Mouse (Mus musculus): ENCODE measurements around the gene Amfr. TPM values are rescaled to one million over a fixed set of nuclear protein-coding genes. Genes with fewer than 3 reads are reported as not detected.

The Amfr gene
- polyA plus RNA-seq, 1 experiment from 2014 or later, result 78.3 TPM

DNA sequence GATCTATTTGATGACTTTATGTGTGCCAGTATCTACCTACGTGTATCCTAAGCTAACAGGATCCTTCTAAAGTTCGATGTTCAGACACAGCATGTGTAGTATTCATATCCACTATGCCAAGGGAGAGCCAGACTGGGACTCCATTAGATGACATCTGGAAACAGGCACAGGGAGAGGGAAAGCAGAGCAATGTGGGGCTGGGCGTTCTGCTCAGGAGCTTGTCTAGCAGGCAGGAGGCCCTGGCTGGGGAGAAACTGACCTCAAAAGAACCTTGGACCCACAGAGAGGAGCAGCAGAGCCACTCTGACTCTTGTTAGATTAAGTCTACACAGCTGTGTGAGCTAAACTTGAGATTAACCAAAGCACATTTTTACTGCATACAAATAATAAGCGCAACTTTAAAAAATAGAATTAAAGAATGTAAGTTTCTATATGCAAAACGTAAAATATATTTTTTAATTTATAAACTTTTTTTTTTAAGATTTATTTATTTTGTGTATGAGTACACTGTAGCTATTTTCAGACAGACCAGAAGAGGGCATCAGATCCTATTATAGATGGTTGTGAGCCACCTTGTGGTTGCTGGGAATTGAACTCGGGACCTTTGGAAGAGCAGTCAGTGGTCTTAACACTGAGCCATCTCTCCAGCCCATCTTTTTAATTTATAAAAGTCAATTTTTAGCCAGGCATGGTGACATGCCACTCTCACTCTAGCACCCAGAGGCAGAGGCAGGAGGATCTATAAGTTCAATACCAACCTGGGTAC is 36.0 kb downstream of the Amfr start:
- Histone ChIP-seq H3K9ac (no peak overlapping the region), H3K4me3 (no peak overlapping the region), H3K4me2 (replicated peaks) (no peak overlapping the region), H3K27me3 (replicated peaks) (no peaks in the 10 kb centered on the region), H3K36me3 (peaks cover 81% of the 10 kb centered on the region), H3K27ac (no peak overlapping the region), H3K9me3 (no peaks in the 10 kb centered on the region), H3K4me1 (no peaks in the 10 kb centered on the region)
- ATAC-seq (ENCODE audit: low FRiP score, low read depth), result no peak
- WGBS, result 94% methylated on average over 6 of the region's 6 CpGs

DNA sequence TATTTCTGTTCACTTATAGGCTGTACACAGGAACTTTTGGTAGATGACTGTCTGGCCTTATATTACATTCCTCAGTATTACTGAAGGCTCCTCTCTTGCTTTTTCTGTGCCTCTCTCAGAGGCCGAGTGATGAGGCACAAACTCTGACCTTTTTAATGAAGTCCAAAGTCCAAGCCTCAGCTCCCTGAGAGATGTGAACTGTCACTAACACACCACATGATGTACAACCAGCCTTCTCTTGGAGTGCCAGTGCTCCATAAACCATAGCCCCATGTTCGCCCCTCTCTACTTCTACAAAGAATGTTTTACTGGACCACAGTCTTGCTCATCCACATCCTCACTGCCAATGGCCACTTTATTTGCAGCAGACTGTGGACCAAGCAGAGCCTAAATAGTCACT is 37.3 kb downstream of the Amfr start:
- no peak for ATAC-seq (ENCODE audit: low FRiP score, low read depth)
- Histone ChIP-seq H3K27me3 (replicated peaks) (no peaks in the 10 kb centered on the region), H3K36me3 (peaks cover 80% of the 10 kb centered on the region), H3K4me1 (no peaks in the 10 kb centered on the region), H3K9ac (no peak overlapping the region), H3K4me2 (replicated peaks) (no peak overlapping the region), H3K27ac (no peak overlapping the region), H3K9me3 (no peaks in the 10 kb centered on the region), H3K4me3 (no peak overlapping the region)
- 97% methylated on average over 2 of the region's 2 CpGs for WGBS

- Histone ChIP-seq H3K4me1 (no peaks in the 10 kb centered on the region; the same call in 1 of the 2 replicates), H3K27me3 (replicated peaks) (no peaks in the 10 kb centered on the region), H3K9me3 (no peaks in the 10 kb centered on the region), H3K4me2 (replicated peaks) (no peak overlapping the region), H3K4me3 (no peak overlapping the region), H3K9ac (no peak overlapping the region), H3K27ac (no peak overlapping the region), H3K36me3 (peaks cover 80% of the 10 kb centered on the region)
- WGBS, result 92% methylated on average over 11 of the region's 11 CpGs
- no peak for ATAC-seq (ENCODE audit: low FRiP score, low read depth)
Measured at GRCm38 (mm10) chr8:93974602-93975186, 37.9 kb downstream of the Amfr start.

DNA sequence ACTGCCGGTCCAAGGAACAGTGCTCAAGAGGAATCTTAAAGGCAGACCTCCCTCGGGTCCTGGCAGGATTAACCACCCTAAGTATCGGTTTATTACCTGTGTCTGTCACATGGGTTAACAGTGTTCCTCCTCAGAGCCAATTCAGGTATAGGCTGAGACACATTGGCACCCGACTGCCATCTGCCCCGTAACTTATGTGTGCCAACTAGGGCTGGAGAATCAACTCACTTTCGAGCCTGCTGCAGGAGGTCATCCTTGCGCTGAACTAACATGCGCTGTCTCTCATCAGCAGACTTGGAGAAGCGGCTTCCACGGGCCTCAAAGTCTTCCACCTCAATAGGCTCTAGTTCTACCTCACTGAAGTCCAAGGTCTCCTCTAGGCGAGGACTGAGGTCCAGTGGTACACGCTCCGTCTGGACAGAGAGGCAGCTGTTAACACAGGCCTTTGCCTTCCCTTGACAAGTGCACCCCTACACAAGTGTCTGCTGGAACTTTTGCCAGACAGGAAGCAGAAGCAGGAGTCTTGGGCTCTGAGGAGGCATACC is 38.7 kb downstream of the Amfr start:
- H3K9ac ChIP-seq, result no peak overlapping the region
- H3K4me2 ChIP-seq (replicated peaks), result no peak overlapping the region
- no peaks in the 10 kb centered on the region; the same call in 1 of the 2 replicates for H3K4me1 ChIP-seq
- ATAC-seq (ENCODE audit: low FRiP score, low read depth), result no peak
- no peaks in the 10 kb centered on the region for H3K9me3 ChIP-seq
- H3K36me3 ChIP-seq, result peaks cover 81% of the 10 kb centered on the region
- H3K27me3 ChIP-seq (replicated peaks), result no peaks in the 10 kb centered on the region
- no peak overlapping the region for H3K4me3 ChIP-seq
- H3K27ac ChIP-seq, result no peak overlapping the region
- WGBS, result 94% methylated on average over 13 of the region's 13 CpGs

- H3K4me1 ChIP-seq, result no peaks in the 10 kb centered on the region; the same call in 1 of the 2 replicates
- no peak overlapping the region for H3K9ac ChIP-seq
- no peaks in the 10 kb centered on the region for H3K9me3 ChIP-seq
- H3K27ac ChIP-seq, result no peak overlapping the region
- H3K36me3 ChIP-seq, result peaks cover 75% of the 10 kb centered on the region
- H3K27me3 ChIP-seq (replicated peaks), result no peaks in the 10 kb centered on the region
- H3K4me3 ChIP-seq, result no peak overlapping the region
- WGBS, result 82% methylated on average over 14 of the region's 14 CpGs
- no peak for ATAC-seq (ENCODE audit: low FRiP score, low read depth)
- no peak overlapping the region for H3K4me2 ChIP-seq (replicated peaks)
Measured at GRCm38 (mm10) chr8:93972971-93973734, 39.5 kb downstream of the Amfr start.

- Histone ChIP-seq H3K9me3 (no peaks in the 10 kb centered on the region), H3K4me2 (replicated peaks) (no peak overlapping the region), H3K4me3 (no peak overlapping the region), H3K9ac (no peak overlapping the region), H3K36me3 (peaks cover 73% of the 10 kb centered on the region), H3K27me3 (replicated peaks) (no peaks in the 10 kb centered on the region), H3K27ac (no peak overlapping the region), H3K4me1 (no peaks in the 10 kb centered on the region; the same call in 1 of the 2 replicates)
- 89% methylated on average over 5 of the region's 5 CpGs for WGBS
- ATAC-seq (ENCODE audit: low FRiP score, low read depth), result no peak
Measured at GRCm38 (mm10) chr8:93972211-93972610, 40.4 kb downstream of the Amfr start.

GRCm38 (mm10) chr8:93971451-93971850 is 41.2 kb downstream of the Amfr start:
- Histone ChIP-seq H3K27me3 (replicated peaks) (no peaks in the 10 kb centered on the region), H3K4me1 (no peaks in the 10 kb centered on the region; the same call in 1 of the 2 replicates), H3K9me3 (no peaks in the 10 kb centered on the region), H3K36me3 (peaks cover 75% of the 10 kb centered on the region), H3K9ac (no peak overlapping the region), H3K4me3 (no peak overlapping the region), H3K4me2 (replicated peaks) (no peak overlapping the region), H3K27ac (no peak overlapping the region)
- WGBS, result 81% methylated on average over 10 of the region's 10 CpGs
- ATAC-seq (ENCODE audit: low FRiP score, low read depth), result no peak

DNA sequence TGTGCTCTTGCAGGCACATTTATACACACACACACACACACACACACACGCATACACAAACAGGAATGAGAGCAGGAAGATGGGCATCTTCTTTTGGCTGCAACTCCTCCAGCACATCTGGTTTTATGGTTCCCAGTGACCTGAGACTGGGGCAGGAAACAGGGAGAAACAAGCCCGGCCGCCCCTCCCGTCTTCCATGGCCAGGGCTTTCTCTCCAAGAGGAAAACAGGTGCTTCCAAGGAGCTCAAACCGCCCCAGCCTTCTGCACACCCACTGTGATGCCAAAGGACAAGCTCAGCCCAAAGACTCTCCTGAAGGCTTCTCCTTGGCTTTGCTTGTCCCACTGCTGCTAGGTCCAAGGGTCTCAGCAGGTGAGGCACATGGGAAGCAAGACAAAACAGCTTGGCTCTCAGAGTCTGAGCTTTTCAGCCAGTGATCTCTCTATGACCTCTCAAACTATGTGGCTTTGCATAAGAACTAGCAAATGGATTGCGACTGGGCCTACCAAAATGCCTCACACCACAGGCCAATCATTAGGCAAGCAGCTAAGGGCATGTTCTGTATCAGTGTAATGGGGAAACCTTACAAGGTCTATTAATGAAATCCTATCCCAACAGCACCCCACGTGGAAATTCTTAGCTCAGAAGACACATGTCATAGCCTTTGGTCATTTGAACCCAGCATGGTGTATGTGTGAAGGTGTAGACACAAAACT is 42.9 kb downstream of the Amfr start:
- H3K36me3 ChIP-seq, result peaks cover 73% of the 10 kb centered on the region

DNA sequence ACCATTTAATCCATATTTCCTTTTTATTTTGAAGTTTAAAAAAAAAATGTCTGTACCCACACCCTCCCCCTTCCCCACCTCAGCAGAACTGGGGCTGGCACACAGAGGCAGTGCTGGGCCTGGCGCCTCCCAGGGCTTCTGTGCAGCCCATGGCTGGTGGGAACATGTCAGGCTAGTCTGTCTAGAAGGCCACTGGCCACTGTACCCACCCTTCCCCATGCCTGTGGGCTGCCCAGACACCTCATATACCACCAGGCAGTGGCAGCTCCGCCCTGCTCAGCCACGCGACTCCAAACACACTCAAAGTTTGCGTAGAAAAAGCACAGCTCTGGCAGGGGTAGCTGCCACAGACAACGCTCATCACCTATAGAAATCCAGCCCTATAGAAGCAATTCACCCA is 44.3 kb downstream of the Amfr start:
- H3K4me1 ChIP-seq, result no peaks in the 10 kb centered on the region; the same call in 1 of the 2 replicates
- no peaks in the 10 kb centered on the region for H3K9me3 ChIP-seq
- no peak overlapping the region for H3K4me2 ChIP-seq (replicated peaks)
- H3K36me3 ChIP-seq, result peaks cover 65% of the 10 kb centered on the region
- no peak overlapping the region for H3K4me3 ChIP-seq
- WGBS, result 71% methylated on average over 6 of the region's 6 CpGs
- H3K27me3 ChIP-seq (replicated peaks), result no peaks in the 10 kb centered on the region
- ATAC-seq (ENCODE audit: low FRiP score, low read depth), result no peak
- H3K27ac ChIP-seq, result no peak overlapping the region
- H3K9ac ChIP-seq, result no peak overlapping the region

More for the DNA sequence above, 42.9 kb downstream of the Amfr start:
- 71% methylated on average over 7 of the region's 7 CpGs for WGBS
- H3K4me1 ChIP-seq, result no peaks in the 10 kb centered on the region; the same call in 1 of the 2 replicates
- no peak overlapping the region for H3K9ac ChIP-seq
- no peaks in the 10 kb centered on the region for H3K9me3 ChIP-seq
- H3K4me3 ChIP-seq, result no peak overlapping the region
- no peak overlapping the region for H3K4me2 ChIP-seq (replicated peaks)
- no peak overlapping the region for H3K27ac ChIP-seq
- ATAC-seq (ENCODE audit: low FRiP score, low read depth), result no peak
- no peaks in the 10 kb centered on the region for H3K27me3 ChIP-seq (replicated peaks)

GRCm38 (mm10) chr8:93960909-93961308 is 51.7 kb downstream of the Amfr start:
- Histone ChIP-seq H3K4me3 (no peak overlapping the region), H3K4me1 (no peaks in the 10 kb centered on the region), H3K27me3 (replicated peaks) (no peaks in the 10 kb centered on the region), H3K9me3 (no peaks in the 10 kb centered on the region), H3K9ac (no peak overlapping the region), H3K4me2 (replicated peaks) (no peak overlapping the region), H3K27ac (no peak overlapping the region), H3K36me3 (peaks cover 39% of the 10 kb centered on the region)
- WGBS, result 83% methylated on average over 6 of the region's 6 CpGs
- ATAC-seq (ENCODE audit: low FRiP score, low read depth), result no peak

DNA sequence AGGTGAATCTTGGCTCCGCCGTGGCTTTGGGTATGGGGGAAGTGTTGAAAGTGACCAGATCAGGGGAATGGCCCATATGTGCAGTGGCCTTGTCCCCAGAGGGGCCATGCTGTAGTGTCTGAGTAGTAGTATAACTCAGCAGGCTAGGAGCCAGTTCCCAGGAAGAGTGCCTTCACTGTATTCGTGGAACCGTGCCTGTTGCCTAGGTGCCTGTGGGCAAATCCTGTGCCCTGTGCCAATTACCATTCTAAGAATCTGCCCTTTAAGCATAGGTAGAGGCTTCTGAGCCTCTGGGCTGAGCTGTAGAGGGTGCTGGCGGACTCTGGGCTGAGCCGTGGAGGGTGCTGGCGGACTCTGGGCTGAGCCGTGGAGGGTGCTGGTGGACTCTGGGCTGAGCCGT is 54.2 kb downstream of the Amfr start:
- no peak for ATAC-seq (ENCODE audit: low FRiP score, low read depth)
- H3K27ac ChIP-seq, result no peak overlapping the region
- H3K4me2 ChIP-seq (replicated peaks), result no peak overlapping the region
- no peak overlapping the region for H3K9ac ChIP-seq
- peaks cover 48% of the 10 kb centered on the region for H3K36me3 ChIP-seq
- no peaks in the 10 kb centered on the region for H3K27me3 ChIP-seq (replicated peaks)
- WGBS, result 92% methylated on average over 9 of the region's 9 CpGs
- H3K4me1 ChIP-seq, result no peaks in the 10 kb centered on the region
- no peaks in the 10 kb centered on the region for H3K9me3 ChIP-seq
- H3K4me3 ChIP-seq, result no peak overlapping the region

Measured in neural tube, embryonic 12.5 days (tissue).